Mouse (Mus musculus) erythroblast, embryonic 14.5 days (primary cell): ENCODE results near the gene Cdk5.

Source experiments
- GATA1 ChIP-seq: IDR thresholded peaks from 2 replicates; pipeline ENCODE4 v1.6.1; 2012; ENCODE audit warnings: low read length, inconsistent platforms, mixed read lengths
- TAL1 ChIP-seq: IDR thresholded peaks from 3 replicates; pipeline ENCODE4 v1.6.1; 2012; ENCODE audit warnings: low read length, inconsistent platforms, mixed read lengths

DNA sequence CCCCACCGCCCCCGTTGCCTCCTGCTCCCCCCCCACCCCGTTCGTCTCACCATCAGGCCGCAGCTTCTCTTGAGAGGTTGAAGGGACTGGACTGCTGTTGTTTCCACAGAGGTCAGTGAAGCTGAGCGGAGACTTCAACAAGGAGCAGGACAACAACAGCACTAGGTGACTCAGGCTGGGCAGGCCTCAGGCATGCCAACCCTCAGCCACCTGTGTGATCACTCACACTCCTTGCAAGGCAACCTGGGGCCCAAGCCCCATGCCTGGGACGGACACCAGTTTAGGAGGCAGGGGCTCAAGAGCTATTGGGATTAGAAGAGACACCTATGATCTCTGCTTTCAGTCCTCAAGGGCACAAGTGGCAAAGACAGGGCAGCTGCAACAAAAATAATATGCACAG, 31.5 kb downstream of the Cdk5 start, which contains the start of gene Atg9b:
- no peak for TF ChIP-seq TAL1
- TF ChIP-seq GATA1, result no peak
